Mouse (Mus musculus) embryonic facial prominence, embryonic 10.5 days (tissue): Measurements from ENCODE around the gene Axin2. TPM values are rescaled to one million over a fixed set of nuclear protein-coding genes. Genes with fewer than 3 reads are reported as not detected.

Experiments used
- DNase-seq: peaks from one replicate; pipeline ENCODE4 v3.0.0-alpha.2; 2017; ENCODE audit warnings: low spot score
- H3K27ac ChIP-seq: fragments of 300-500 bp; sonication (generic); replicated peaks from 2 replicates; pipeline ENCODE4 v1.5.1; 2016; ENCODE audit warnings: mild to moderate bottlenecking
- H3K27me3 ChIP-seq: fragments of 300-500 bp; sonication (generic); replicated peaks from 2 replicates; pipeline ENCODE4 v1.6.1; 2016; ENCODE audit warnings: low read depth, mild to moderate bottlenecking; ENCODE audit not compliant: poor library complexity, severe bottlenecking
- H3K36me3 ChIP-seq: fragments of 300-500 bp; sonication (generic); replicated peaks from 2 replicates; pipeline ENCODE4 v1.6.1; 2016; ENCODE audit warnings: mild to moderate bottlenecking, moderate library complexity
- H3K4me1 ChIP-seq: fragments of 300-500 bp; sonication (generic); 2 replicates; pipeline ENCODE4 v1.6.1; 2016
- H3K4me3 ChIP-seq: fragments of 300-500 bp; sonication (generic); 2 replicates; pipeline ENCODE4 v1.5.1; 2016; ENCODE audit warnings: mild to moderate bottlenecking, moderate library complexity
- H3K9me3 ChIP-seq: fragments of 300-500 bp; sonication (generic); 2 replicates; pipeline ENCODE4 v1.6.1; 2016; ENCODE audit warnings: mild to moderate bottlenecking
- WGBS: fragments of 180-500 bp; shearing (Covaris S2); methylation state at CpG from one replicate; pipeline ENCODE4 v1.1.7; 2016; 5-methylcytosine and 5-hydroxymethylcytosine counted together
- polyA plus RNA-seq: library from polyadenylated mRNA; unstranded; fragments of >200 nt; fragmentation: Nextera tagmentation; extraction: Ambion mirVana; gene quantifications from 2 replicates; pipeline ENCODE4 v1.2.1, GENCODE M21; 2016

The Axin2 gene
- polyA plus RNA-seq, 1 experiment from 2014 or later, result 15.3 TPM

DNA sequence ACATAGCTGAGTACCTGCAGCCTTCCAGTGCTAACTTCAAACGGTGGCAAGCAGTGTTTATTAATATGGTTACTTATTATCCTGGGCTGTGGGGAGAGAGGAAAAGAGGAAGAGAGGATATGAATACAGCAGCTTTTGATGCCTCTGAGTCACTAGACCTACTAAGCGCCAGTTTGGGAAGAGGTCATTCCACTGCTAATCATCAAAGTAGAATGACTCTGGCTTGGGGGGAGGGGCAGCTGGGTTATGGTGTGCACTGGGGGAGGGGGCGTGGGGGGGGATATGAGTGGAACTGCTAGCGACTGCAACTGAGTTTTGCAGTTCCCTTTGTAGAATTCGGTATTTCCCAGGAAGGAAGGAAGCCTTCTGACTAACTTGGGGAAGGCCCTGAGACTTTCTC, 4.2 kb downstream of the Axin2 start:
- no peaks in the 10 kb centered on the region for H3K9me3 ChIP-seq
- DNase-seq, result no peak
- peaks cover 88% of the 10 kb centered on the region for H3K4me1 ChIP-seq
- H3K4me3 ChIP-seq, result peak overlapping the region; percentile 94
- H3K27me3 ChIP-seq, result peaks cover 24% of the 10 kb centered on the region
- 18% methylated on average over 5 of the region's 5 CpGs for WGBS
- H3K27ac ChIP-seq, result peak overlapping the region; percentile 99
- H3K36me3 ChIP-seq, result peaks cover 50% of the 10 kb centered on the region

DNA sequence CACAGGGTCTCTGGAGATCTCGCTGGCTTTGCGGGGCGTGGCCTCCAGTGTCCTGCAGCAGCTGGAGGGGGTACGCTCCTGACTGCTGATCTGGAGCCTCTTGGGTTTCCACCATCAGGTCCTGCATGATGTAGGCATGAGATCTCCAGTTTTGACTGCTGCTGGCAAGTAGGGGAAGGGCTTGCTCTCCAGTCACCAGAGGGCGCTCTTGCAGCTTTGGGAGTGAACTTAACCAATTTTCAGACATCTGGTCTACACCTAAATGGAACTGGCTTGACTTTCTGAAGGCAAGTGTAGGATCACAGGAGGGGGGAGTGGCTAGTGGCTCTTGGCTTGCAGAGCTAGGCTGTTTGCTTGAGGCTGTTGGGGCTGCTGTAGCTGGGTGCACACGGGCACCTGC, 5.1 kb downstream of the Axin2 start:
- 15% methylated on average over 6 of the region's 6 CpGs for WGBS
- Histone ChIP-seq H3K4me1 (peaks cover 88% of the 10 kb centered on the region), H3K27me3 (peaks cover 32% of the 10 kb centered on the region), H3K36me3 (peaks cover 59% of the 10 kb centered on the region), H3K9me3 (no peaks in the 10 kb centered on the region), H3K4me3 (peak overlapping the region; percentile 94), H3K27ac (peak overlapping the region; percentile 65)
- DNase-seq, result peak; percentile 92

DNA sequence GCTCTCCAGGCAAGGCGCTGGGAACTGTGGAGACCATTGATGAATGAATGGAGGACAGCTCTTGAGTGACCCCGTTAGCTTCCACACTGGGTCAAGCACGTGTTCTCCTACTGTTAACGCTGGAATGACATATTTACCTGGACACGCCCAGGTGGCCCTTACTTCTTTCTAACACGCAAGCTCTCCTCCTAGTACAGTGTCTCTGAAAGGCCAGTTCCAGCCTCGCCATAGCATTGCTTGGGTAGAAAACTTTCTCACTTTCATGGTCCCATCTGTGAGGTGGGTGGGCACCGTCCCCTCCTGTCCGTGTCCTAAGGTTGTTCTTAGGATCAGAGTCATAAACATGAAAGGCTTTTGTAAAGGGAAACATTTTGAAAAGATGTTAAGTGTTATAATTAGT, 5.7 kb downstream of the Axin2 start:
- Histone ChIP-seq H3K4me3 (peak overlapping the region; percentile 94), H3K27me3 (peaks cover 32% of the 10 kb centered on the region), H3K9me3 (no peaks in the 10 kb centered on the region), H3K27ac (peak overlapping the region; percentile 44; the same call in 1 of the 2 replicates), H3K36me3 (peaks cover 65% of the 10 kb centered on the region), H3K4me1 (peaks cover 95% of the 10 kb centered on the region)
- 69% methylated on average over 9 of the region's 9 CpGs for WGBS
- DNase-seq, result no peak

DNA sequence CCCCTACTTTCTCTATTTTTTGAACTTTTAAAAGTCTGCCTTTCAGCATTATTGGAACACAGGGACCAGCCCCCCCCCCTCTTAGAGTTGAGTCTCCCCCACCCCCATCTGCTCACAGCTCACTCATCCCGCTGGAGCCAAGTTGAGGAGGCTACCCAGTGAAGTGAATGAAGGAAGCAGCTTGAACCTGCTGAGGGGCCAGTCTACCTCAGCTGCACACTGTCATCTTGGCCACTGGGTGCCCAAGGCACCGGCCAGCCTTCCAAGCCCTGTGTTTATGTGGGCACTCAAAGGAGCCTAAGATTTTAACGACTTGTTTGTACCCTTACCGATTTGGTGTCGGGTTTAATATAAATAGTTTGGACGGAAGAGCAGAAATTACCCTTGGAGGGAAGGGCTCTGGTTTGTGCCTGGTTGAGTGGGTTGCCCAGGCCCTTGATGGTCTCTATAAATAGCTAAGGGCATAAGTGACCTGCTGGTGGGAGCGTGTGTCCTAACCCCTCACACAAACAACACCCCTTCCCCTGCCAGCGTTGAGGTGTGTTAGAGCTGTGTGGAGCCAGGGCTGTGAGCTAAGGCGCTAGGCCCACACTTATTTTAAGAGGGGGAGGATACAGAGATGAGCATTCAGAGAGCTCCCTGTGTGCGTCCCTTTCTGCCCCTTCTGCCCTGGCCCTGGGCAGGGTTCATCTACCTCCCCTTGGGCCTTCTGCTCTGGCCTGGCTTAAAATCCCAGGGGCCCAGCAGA, 6.4 kb downstream of the Axin2 start:
- WGBS, result 43% methylated on average over 10 of the region's 10 CpGs
- H3K4me3 ChIP-seq, result peak overlapping the region; percentile 94
- H3K27me3 ChIP-seq, result peaks cover 32% of the 10 kb centered on the region
- peak overlapping the region; percentile 48; the same call in 1 of the 2 replicates for H3K27ac ChIP-seq
- no peak for DNase-seq
- H3K4me1 ChIP-seq, result peaks cover 98% of the 10 kb centered on the region
- peaks cover 72% of the 10 kb centered on the region for H3K36me3 ChIP-seq
- H3K9me3 ChIP-seq, result no peaks in the 10 kb centered on the region

DNA sequence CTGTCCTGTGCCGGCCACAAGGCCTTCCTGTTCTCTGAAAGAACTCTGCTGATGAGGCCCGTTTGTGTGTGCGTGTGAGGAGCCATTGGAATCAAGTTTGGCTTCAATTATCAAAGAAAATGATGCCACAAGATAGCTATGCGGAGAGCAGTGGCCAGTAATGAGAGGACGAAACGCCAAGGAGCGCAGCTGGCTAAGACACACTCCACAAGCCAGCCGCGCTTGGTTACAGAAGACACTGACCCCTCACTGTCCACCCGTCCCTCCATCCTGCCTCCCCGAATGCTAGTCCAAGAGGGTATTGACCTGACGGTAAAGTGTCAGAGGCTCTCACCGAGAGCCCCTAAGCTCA, 6.9 kb downstream of the Axin2 start:
- Histone ChIP-seq H3K27me3 (peaks cover 32% of the 10 kb centered on the region), H3K4me1 (peaks cover 97% of the 10 kb centered on the region), H3K27ac (peak overlapping the region; percentile 48; the same call in 1 of the 2 replicates), H3K9me3 (no peaks in the 10 kb centered on the region; the same call in 1 of the 2 replicates), H3K4me3 (peak overlapping the region; percentile 94), H3K36me3 (peaks cover 77% of the 10 kb centered on the region)
- WGBS, result 21% methylated on average over 13 of the region's 13 CpGs
- no peak for DNase-seq

DNA sequence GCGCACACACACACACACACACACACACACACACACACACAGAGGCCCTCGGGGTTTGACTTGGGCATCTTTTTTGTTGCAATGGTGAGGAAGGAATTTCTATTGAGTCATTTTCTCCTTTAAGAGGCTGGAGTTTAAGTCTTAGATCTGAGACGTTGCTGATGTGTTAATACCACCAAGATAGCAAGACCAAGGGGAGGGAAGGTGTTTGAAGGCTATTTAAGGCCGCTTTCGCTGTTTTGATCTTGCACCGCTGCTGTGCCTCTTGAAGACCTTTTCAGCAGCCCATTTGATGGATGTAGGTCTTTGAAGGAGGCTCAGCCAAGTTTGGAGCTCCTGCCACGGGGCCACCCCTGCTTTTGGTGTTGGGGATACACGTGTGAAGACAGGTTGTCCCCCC, 7.9 kb downstream of the Axin2 start:
- Histone ChIP-seq H3K27me3 (peaks cover 39% of the 10 kb centered on the region), H3K36me3 (peaks cover 87% of the 10 kb centered on the region), H3K27ac (0 out of 2 replicates have a peak overlapping the region, but pooled peaks have one; percentile 59), H3K4me1 (peaks cover 90% of the 10 kb centered on the region), H3K9me3 (peaks cover 6% of the 10 kb centered on the region; the same call in 1 of the 2 replicates), H3K4me3 (peak overlapping the region; percentile 94)
- 47% methylated on average over 8 of the region's 8 CpGs for WGBS
- no peak for DNase-seq

DNA sequence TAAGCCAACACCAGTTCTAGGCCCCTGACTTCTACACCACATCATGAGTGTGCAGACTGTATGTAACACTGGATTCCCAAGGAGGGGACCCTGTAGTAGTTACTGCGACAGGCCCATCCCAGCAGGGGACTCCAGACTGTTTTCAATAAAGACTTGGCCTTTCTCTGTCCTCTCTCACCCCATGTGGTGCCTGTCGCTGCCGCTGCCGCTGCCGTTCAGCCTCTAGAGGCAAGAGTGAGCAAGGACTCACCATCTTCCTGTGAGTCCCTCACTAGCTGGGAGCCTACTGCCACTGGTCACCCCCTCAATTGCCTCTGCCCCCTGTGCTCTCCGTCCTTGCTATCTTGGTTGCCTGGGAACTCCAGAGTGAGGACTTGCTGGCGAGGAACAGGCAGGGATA, 8.6 kb downstream of the Axin2 start:
- H3K36me3 ChIP-seq, result peaks cover 88% of the 10 kb centered on the region
- 11% methylated on average over 7 of the region's 7 CpGs for WGBS
- H3K27ac ChIP-seq, result peak overlapping the region; percentile 59
- H3K4me3 ChIP-seq, result peak overlapping the region; percentile 94
- peaks cover 41% of the 10 kb centered on the region for H3K27me3 ChIP-seq
- peaks cover 88% of the 10 kb centered on the region for H3K4me1 ChIP-seq
- peaks cover 6% of the 10 kb centered on the region; the same call in 1 of the 2 replicates for H3K9me3 ChIP-seq
- DNase-seq, result peak; percentile 56

DNA sequence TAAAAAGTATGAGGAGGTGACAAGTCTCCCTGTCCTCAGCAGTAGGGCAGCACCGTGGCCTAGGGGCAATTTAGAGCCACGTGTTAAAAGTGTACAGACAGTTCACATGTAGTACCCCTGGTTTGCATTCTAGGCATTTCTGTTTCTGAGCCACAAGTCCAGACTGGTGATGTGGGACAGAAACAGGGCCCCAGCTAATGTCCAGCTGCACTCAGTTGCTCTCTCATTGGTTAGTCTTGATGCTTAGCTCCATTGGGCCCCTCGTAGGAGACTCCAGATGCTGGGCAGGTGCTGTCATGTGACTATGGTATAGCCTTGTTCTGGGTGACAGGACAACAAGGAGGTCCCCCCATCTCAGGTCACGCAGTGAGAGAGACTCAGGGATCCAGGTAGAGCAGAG, 9.0 kb downstream of the Axin2 start:
- peaks cover 88% of the 10 kb centered on the region for H3K36me3 ChIP-seq
- DNase-seq, result no peak
- WGBS, result 49% methylated on average over 4 of the region's 4 CpGs
- peak overlapping the region; percentile 59 for H3K27ac ChIP-seq
- peak overlapping the region; percentile 94; the same call in 1 of the 2 replicates for H3K4me3 ChIP-seq
- H3K4me1 ChIP-seq, result peaks cover 88% of the 10 kb centered on the region
- peaks cover 6% of the 10 kb centered on the region; the same call in 1 of the 2 replicates for H3K9me3 ChIP-seq
- peaks cover 37% of the 10 kb centered on the region for H3K27me3 ChIP-seq

DNA sequence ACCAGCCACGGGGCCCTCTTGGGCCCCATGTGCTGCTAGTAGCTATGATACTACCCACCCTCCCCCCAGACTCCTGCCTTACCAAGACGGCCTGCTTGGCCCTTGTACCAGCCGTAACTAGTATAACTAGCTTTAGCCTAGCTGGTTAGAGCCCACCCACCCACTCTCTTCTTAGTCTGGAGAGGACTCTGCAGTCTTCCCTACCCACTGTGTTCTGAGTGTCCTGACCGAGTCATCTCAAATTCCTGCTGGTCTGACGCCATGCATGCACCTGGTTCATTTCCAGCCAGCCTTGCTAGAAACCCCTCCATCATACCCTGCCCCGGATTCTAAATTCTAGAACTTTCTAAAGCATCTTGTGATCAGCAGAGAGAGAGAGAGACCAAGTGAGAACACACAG, 9.6 kb downstream of the Axin2 start:
- WGBS, result 72% methylated on average over 6 of the region's 6 CpGs
- Histone ChIP-seq H3K9me3 (peaks cover 6% of the 10 kb centered on the region; the same call in 1 of the 2 replicates), H3K27ac (no peak overlapping the region; the same call in 1 of the 2 replicates), H3K36me3 (peaks cover 91% of the 10 kb centered on the region), H3K4me1 (peaks cover 88% of the 10 kb centered on the region), H3K27me3 (peaks cover 36% of the 10 kb centered on the region), H3K4me3 (peak overlapping the region; percentile 29; the same call in 1 of the 2 replicates)
- DNase-seq, result no peak

DNA sequence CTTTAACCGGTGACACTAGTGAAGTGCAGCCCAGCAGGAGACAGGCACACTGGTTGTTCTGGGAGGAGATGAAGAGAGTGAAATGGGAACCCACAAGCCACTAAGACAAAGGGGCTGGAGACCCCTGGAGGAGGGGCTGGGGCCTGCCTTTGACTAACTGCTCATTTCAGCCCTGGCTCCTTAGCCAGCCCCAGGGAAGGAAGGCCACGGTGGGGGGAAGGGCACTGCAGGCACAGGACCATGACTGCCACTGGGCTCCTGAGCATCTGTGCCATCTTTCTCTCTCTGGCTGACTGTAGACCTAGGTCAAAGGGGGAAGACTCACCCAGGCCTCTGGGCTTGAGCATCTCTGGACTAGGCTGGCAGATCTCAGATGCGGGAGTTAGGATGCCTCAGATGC, 10.5 kb downstream of the Axin2 start:
- Histone ChIP-seq H3K27me3 (peaks cover 36% of the 10 kb centered on the region), H3K36me3 (peaks cover 96% of the 10 kb centered on the region), H3K27ac (peak overlapping the region; percentile 69), H3K9me3 (peaks cover 6% of the 10 kb centered on the region; the same call in 1 of the 2 replicates), H3K4me1 (peaks cover 88% of the 10 kb centered on the region), H3K4me3 (peak overlapping the region; percentile 29)
- WGBS, result 24% methylated on average over 3 of the region's 3 CpGs
- DNase-seq, result peak; percentile 55

DNA sequence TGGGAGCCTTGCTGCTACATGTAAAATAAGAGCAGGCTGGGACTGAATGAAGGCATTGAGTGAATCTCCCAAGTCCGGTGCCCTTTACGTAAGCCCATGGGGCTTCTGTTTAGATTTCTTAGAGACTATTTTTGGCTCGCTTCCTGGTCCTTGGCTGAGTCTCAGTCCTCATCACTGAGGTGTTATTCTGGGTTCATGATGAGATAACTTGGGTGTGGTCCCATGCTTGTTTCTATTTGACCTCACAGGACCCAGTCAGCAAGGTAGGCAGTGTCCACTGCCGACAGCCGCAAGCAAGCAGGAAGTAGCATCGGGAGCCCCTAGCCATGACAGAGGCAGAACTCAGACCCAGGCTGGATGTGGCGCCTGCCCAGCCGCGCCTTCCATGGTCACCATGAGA, 13.7 kb downstream of the Axin2 start:
- peak; percentile 12 for DNase-seq
- 83% methylated on average over 9 of the region's 9 CpGs for WGBS
- H3K27me3 ChIP-seq, result peaks cover 42% of the 10 kb centered on the region
- H3K9me3 ChIP-seq, result peaks cover 6% of the 10 kb centered on the region; the same call in 1 of the 2 replicates
- H3K36me3 ChIP-seq, result peaks cover 100% of the 10 kb centered on the region
- H3K4me3 ChIP-seq, result no peak overlapping the region
- no peak overlapping the region for H3K27ac ChIP-seq
- peaks cover 78% of the 10 kb centered on the region for H3K4me1 ChIP-seq

DNA sequence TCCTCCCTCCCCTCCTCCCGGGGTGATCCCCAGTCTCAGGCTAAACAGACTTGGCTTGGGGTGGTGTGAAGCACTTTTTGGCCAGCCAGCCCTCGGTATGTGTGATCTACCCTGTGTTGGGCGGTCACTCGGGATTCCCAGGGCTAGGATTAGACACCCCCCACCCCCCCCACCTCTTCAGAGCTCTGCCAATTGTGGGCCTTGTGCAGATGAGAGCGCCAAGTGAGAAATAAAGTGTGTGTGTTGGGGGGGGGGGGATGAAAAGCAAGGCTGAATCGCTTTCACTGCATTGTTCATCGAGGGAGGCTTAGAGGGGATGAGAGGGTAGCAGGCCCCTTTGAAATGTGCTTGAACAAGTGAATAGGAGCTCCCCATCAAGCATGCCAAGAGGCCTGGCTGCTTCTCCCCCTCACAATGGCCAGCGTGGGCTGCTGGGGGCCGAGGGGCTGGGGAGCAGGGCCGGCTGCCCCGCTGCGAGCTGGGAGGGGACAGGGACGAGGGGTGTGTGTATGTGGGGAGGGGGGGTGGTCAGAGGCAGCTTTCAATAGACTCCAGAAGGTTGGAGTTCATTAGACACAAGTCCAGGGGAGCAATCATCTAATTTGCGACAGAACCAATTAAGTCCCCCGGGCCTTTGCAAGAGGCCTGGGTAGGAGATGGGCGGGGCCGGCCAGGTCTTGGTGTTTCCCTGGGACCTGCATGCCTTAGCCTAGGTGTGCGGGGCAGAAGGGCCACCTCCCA, 15.1 kb downstream of the Axin2 start:
- DNase-seq, result peak; percentile 63
- Histone ChIP-seq H3K9me3 (peaks cover 6% of the 10 kb centered on the region; the same call in 1 of the 2 replicates), H3K36me3 (peaks cover 100% of the 10 kb centered on the region), H3K4me3 (peak overlapping the region; percentile 37), H3K27ac (peak overlapping the region; percentile 52), H3K27me3 (peaks cover 28% of the 10 kb centered on the region; the same call in 1 of the 2 replicates), H3K4me1 (peaks cover 71% of the 10 kb centered on the region)
- WGBS, result 39% methylated on average over 18 of the region's 18 CpGs
